Mouse (Mus musculus): Measurements from ENCODE around the gene Ccdc162.

- TF ChIP-seq CTCF (IDR thresholded peaks at IDR 0.05; ENCODE audit: insufficient read depth, low read depth, low read length) (no peak), POLR2A (IDR thresholded peaks at IDR 0.05; ENCODE audit: insufficient read depth, low read depth, low read length) (no peak)
Measured at GRCm38 (mm10) chr10:41626996-41627395, 89.4 kb downstream of the Ccdc162 start.

Measured in olfactory bulb, adult 2 months (tissue).